In the genomic region with DNA sequence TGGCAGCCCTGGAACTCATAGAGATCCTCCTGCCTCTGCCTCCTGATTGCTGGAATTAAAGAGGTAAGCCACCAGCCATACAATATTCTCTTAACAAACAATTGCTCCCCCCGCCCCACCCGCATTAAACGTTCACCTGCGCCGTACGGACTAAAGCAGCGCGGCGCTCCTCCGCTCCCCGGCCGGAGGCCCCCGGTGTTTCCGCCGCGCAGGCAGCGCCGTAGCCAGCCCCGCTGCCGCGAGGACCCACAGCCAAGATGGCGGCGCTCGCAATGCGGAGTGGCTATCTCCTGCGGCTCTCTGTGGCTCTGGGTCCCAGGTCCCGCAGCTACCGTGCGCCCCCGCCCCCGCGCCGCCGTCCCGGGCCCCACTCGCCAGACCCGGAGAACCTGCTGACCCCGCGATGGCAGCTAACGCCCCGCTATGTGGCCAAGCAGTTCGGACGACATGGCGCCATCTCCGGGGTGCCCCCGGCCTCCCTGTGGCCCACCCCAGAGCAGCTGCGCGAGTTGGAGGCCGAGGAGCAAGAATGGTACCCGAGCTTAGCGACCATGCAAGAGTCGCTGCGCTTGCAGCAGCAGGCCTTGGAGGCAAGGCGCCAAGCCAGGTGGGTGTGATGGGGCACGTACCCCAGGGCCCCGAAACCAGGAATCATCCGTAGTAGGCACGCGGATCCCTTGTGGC, we compare ENCODE assay signal across 8 mouse cellular contexts. TPM values are rescaled to one million over a fixed set of nuclear protein-coding genes. Genes with fewer than 3 reads are reported as not detected.
DNase-seq lines count a peak whose midpoint lies in the region; ATAC-seq and TF ChIP-seq lines count a peak whose summit lies in the region.

No protein-coding gene starts in this region.

- H3K27me3 ChIP-seq in erythroblast, embryonic 14.5 days (ENCODE audit: control insufficient read depth), result no peaks in the 10 kb centered on the region
- H3K27me3 ChIP-seq in heart, embryonic 12.5 days (replicated peaks), result no peaks in the 10 kb centered on the region
- no peaks in the 10 kb centered on the region for H3K27me3 ChIP-seq in kidney, embryonic 15.5 days
- H3K27me3 ChIP-seq in liver, embryonic 12.5 days (replicated peaks), result no peaks in the 10 kb centered on the region
- no peaks in the 10 kb centered on the region for H3K27me3 ChIP-seq in myocyte (ENCODE audit: control insufficient read depth, insufficient read depth, insufficient read length)

- under 1% methylated on average over 59 of the region's 59 CpGs for WGBS in heart, embryonic 12.5 days
- WGBS in kidney, embryonic 15.5 days, result under 1% methylated on average over 57 of the region's 59 CpGs
- WGBS in liver, embryonic 12.5 days (ENCODE audit: insufficient replicate concordance), result under 1% methylated on average over 59 of the region's 59 CpGs

- H3K9ac ChIP-seq in heart, embryonic 12.5 days, result peak overlapping the region; percentile 95
- peak overlapping the region; percentile 96 for H3K9ac ChIP-seq in kidney, embryonic 15.5 days
- peak overlapping the region; percentile 99 for H3K9ac ChIP-seq in liver, embryonic 12.5 days

- H3K9me3 ChIP-seq in erythroblast, embryonic 14.5 days (ENCODE audit: control insufficient read depth, low read length), result no peaks in the 10 kb centered on the region
- no peaks in the 10 kb centered on the region for H3K9me3 ChIP-seq in heart, embryonic 12.5 days (replicated peaks)
- H3K9me3 ChIP-seq in kidney, embryonic 15.5 days (replicated peaks), result no peaks in the 10 kb centered on the region
- H3K9me3 ChIP-seq in liver, embryonic 12.5 days (replicated peaks), result no peaks in the 10 kb centered on the region

- peaks cover 66% of the 10 kb centered on the region for H3K36me3 ChIP-seq in erythroblast, embryonic 14.5 days (ENCODE audit: control insufficient read depth)
- H3K36me3 ChIP-seq in heart, embryonic 12.5 days, result peaks cover 38% of the 10 kb centered on the region
- H3K36me3 ChIP-seq in kidney, embryonic 15.5 days, result peaks cover 37% of the 10 kb centered on the region
- peaks cover 45% of the 10 kb centered on the region for H3K36me3 ChIP-seq in liver, embryonic 12.5 days
- peaks cover 25% of the 10 kb centered on the region for H3K36me3 ChIP-seq in myocyte (ENCODE audit: control insufficient read depth, insufficient read depth)

- peak overlapping the region; percentile 63 for H3K4me2 ChIP-seq in heart, embryonic 12.5 days
- H3K4me2 ChIP-seq in kidney, embryonic 15.5 days, result peak overlapping the region; percentile 68
- H3K4me2 ChIP-seq in liver, embryonic 12.5 days, result peak overlapping the region; percentile 79
- H3K4me2 ChIP-seq in myocyte (ENCODE audit: low read depth), result peak overlapping the region; percentile 68

- peaks cover 9% of the 10 kb centered on the region for H3K79me2 ChIP-seq in myocyte (ENCODE audit: control insufficient read depth, insufficient read depth)

- H3K4me3 ChIP-seq in erythroblast, embryonic 14.5 days (replicated peaks), result peak overlapping the region; percentile 98
- peak overlapping the region; percentile 74 for H3K4me3 ChIP-seq in heart, embryonic 12.5 days
- H3K4me3 ChIP-seq in kidney, embryonic 15.5 days (replicated peaks), result peak overlapping the region; percentile 89
- H3K4me3 ChIP-seq in liver, embryonic 12.5 days, result peak overlapping the region; percentile 97
- peak overlapping the region; percentile 79 for H3K4me3 ChIP-seq in myocyte

- H3ac ChIP-seq in myocyte (ENCODE audit: control insufficient read depth, insufficient read length), result peak overlapping the region; percentile 95

- peak; percentile 76 for TF ChIP-seq POLR2A in myocyte (IDR thresholded peaks at IDR 0.05; ENCODE audit: insufficient read length, low read depth)

- H3K27ac ChIP-seq in heart, embryonic 12.5 days (ENCODE audit: poor library complexity, severe bottlenecking), result peak overlapping the region; percentile 88
- peak overlapping the region; percentile 94 for H3K27ac ChIP-seq in kidney, embryonic 15.5 days
- peak overlapping the region; percentile 96 for H3K27ac ChIP-seq in liver, embryonic 12.5 days

- peak; percentile 89 for DNase-seq in CD4-positive helper T cell, adult 2 months (ENCODE audit: low read depth, low spot score)
- peak; percentile 91 for DNase-seq in brain, adult 2 months (ENCODE audit: low read depth, low spot score)
- peak; percentile 91 to 95 for DNase-seq in spleen, postnatal 4 days (ENCODE audit: low spot score in 2 of 2)

- ATAC-seq in heart, embryonic 12.5 days (ENCODE audit: insufficient number of reproducible peaks, low FRiP score), result peak; percentile 84
- peak; percentile 59 for ATAC-seq in kidney, embryonic 15.5 days (replicated peaks; ENCODE audit: low FRiP score)
- peak; percentile 82 for ATAC-seq in liver, embryonic 12.5 days

- H3K4me1 ChIP-seq in erythroblast, embryonic 14.5 days (ENCODE audit: control insufficient read depth), result peaks cover 76% of the 10 kb centered on the region
- peaks cover 25% of the 10 kb centered on the region for H3K4me1 ChIP-seq in heart, embryonic 12.5 days (replicated peaks)
- H3K4me1 ChIP-seq in kidney, embryonic 15.5 days, result peaks cover 41% of the 10 kb centered on the region
- peaks cover 58% of the 10 kb centered on the region for H3K4me1 ChIP-seq in liver, embryonic 12.5 days

TF ChIP-seq in myocyte, 11 proteins besides CTCF, POLR2A, EP300 and RAD21:
- TF ChIP-seq POLR2AphosphoS2 (IDR thresholded peaks at IDR 0.05; ENCODE audit: insufficient read length, low read depth) (peak; percentile 91), USF1 (IDR thresholded peaks at IDR 0.05; ENCODE audit: low read depth) (no peak), MYOG (IDR thresholded peaks at IDR 0.05; ENCODE audit: control insufficient read depth in 1 of 3, insufficient read depth in 1 of 3, insufficient read length in 2 of 3, low read depth in 2 of 3) (peak in 2 of 3 experiments; percentile 62 to 70), E2F4 (IDR thresholded peaks at IDR 0.05; ENCODE audit: insufficient read depth) (no peak), TCF12 (IDR thresholded peaks at IDR 0.05; ENCODE audit: insufficient read depth, poor library complexity, severe bottlenecking) (no peak), MYOD1 (IDR thresholded peaks at IDR 0.05; ENCODE audit: control insufficient read depth in 1 of 3, insufficient read length in 2 of 3, low read depth in 2 of 3) (peak in 2 of 3 experiments; percentile 15 to 24)

RNA-seq across cellular contexts. Expression of a gene that starts 0.9 kb away (rescaled TPM):
- polyA plus RNA-seq in erythroblast, embryonic 14.5 days (2012), result 10.3 and 11.6 TPM in 2 replicates
- 50.9 and 52.1 TPM in 2 replicates for polyA plus RNA-seq in heart, embryonic 12.5 days (2016; fragmentation: Nextera tagmentation; extraction: Ambion mirVana)
- polyA plus RNA-seq in kidney, embryonic 15.5 days (2015; fragmentation: Nextera tagmentation; extraction: Ambion mirVana), result 52.6 and 53.0 TPM in 2 replicates
- 69.9 and 71.0 TPM in 2 replicates for polyA plus RNA-seq in liver, embryonic 12.5 days (2016; fragmentation: Nextera tagmentation; extraction: Ambion mirVana)
- 21.8 TPM for polyA plus RNA-seq in myocyte (2012; fragmentation: generic; extraction: Trizol)

RNA-seq across cellular contexts. Expression of a gene that starts 8.3 kb away (rescaled TPM):
- polyA plus RNA-seq in erythroblast, embryonic 14.5 days (2012), result 740 and 808 TPM in 2 replicates
- polyA plus RNA-seq in heart, embryonic 12.5 days (2016; fragmentation: Nextera tagmentation; extraction: Ambion mirVana), result 129 and 131 TPM in 2 replicates
- 112 and 122 TPM in 2 replicates for polyA plus RNA-seq in kidney, embryonic 15.5 days (2015; fragmentation: Nextera tagmentation; extraction: Ambion mirVana)
- polyA plus RNA-seq in liver, embryonic 12.5 days (2016; fragmentation: Nextera tagmentation; extraction: Ambion mirVana), result 274 and 281 TPM in 2 replicates
- 139 TPM for polyA plus RNA-seq in myocyte (2012; fragmentation: generic; extraction: Trizol)

RNA-seq across cellular contexts. Expression of a gene that starts 9.6 kb away (rescaled TPM):
- polyA plus RNA-seq in erythroblast, embryonic 14.5 days (2012), result 1.3 and 1.5 TPM in 2 replicates
- polyA plus RNA-seq in heart, embryonic 12.5 days (2016; fragmentation: Nextera tagmentation; extraction: Ambion mirVana), result 4.6 and 6.2 TPM in 2 replicates
- 6.3 and 7.0 TPM in 2 replicates for polyA plus RNA-seq in kidney, embryonic 15.5 days (2015; fragmentation: Nextera tagmentation; extraction: Ambion mirVana)
- 3.4 and 4.3 TPM in 2 replicates for polyA plus RNA-seq in liver, embryonic 12.5 days (2016; fragmentation: Nextera tagmentation; extraction: Ambion mirVana)
- 6.7 TPM for polyA plus RNA-seq in myocyte (2012; fragmentation: generic; extraction: Trizol)

RNA-seq across cellular contexts. Expression of a gene that starts 14.6 kb away (rescaled TPM):
- polyA plus RNA-seq in erythroblast, embryonic 14.5 days (2012), result 29.4 and 30.9 TPM in 2 replicates
- polyA plus RNA-seq in heart, embryonic 12.5 days (2016; fragmentation: Nextera tagmentation; extraction: Ambion mirVana), result 747 and 767 TPM in 2 replicates
- polyA plus RNA-seq in kidney, embryonic 15.5 days (2015; fragmentation: Nextera tagmentation; extraction: Ambion mirVana), result 1,039 and 1,041 TPM in 2 replicates
- polyA plus RNA-seq in liver, embryonic 12.5 days (2016; fragmentation: Nextera tagmentation; extraction: Ambion mirVana), result 590 and 610 TPM in 2 replicates
- polyA plus RNA-seq in myocyte (2012; fragmentation: generic; extraction: Trizol), result 385 TPM

RNA-seq across cellular contexts. Expression of a gene that starts 24.6 kb away (rescaled TPM):
- polyA plus RNA-seq in erythroblast, embryonic 14.5 days (2012), result 9.0 and 9.3 TPM in 2 replicates
- polyA plus RNA-seq in heart, embryonic 12.5 days (2016; fragmentation: Nextera tagmentation; extraction: Ambion mirVana), result 53.6 and 59.2 TPM in 2 replicates
- polyA plus RNA-seq in kidney, embryonic 15.5 days (2015; fragmentation: Nextera tagmentation; extraction: Ambion mirVana), result 102 and 103 TPM in 2 replicates
- polyA plus RNA-seq in liver, embryonic 12.5 days (2016; fragmentation: Nextera tagmentation; extraction: Ambion mirVana), result 96.3 and 98.6 TPM in 2 replicates
- polyA plus RNA-seq in myocyte (2012; fragmentation: generic; extraction: Trizol), result 73.3 TPM

Comparison
In these comparisons a context has a peak if more than half of its experiments do, and no peak if none do; other contexts are left out.
1. Peak in every context shown above with its lines: DNase-seq, ATAC-seq, H3K4me3 ChIP-seq and H3K27ac ChIP-seq.